Mouse (Mus musculus): ENCODE measurements around the gene Ttll11. TPM values are rescaled to one million over a fixed set of nuclear protein-coding genes. Genes with fewer than 3 reads are reported as not detected.

Ttll11 gene
- polyA plus RNA-seq, 1 experiment: not detected

GRCm38 (mm10) chr2:35849632-35850230 lies 130.0 kb downstream of the Ttll11 start:
- Histone ChIP-seq H3K4me1 (ENCODE audit: control insufficient read depth, insufficient read depth, low read length) (no peaks in the 10 kb centered on the region), H3K4me3 (ENCODE audit: insufficient read depth, low read length) (no peak overlapping the region), H3K27ac (ENCODE audit: insufficient read depth, low read depth, low read length) (no peak overlapping the region)
- TF ChIP-seq POLR2A (IDR thresholded peaks at IDR 0.05; ENCODE audit: borderline replicate concordance, low read depth, low read length): no peak

GRCm38 (mm10) chr2:35845611-35846504 lies 133.9 kb downstream of the Ttll11 start:
- Histone ChIP-seq H3K4me3 (ENCODE audit: insufficient read depth, low read length) (no peak overlapping the region), H3K4me1 (ENCODE audit: control insufficient read depth, insufficient read depth, low read length) (no peaks in the 10 kb centered on the region), H3K27ac (ENCODE audit: insufficient read depth, low read depth, low read length) (no peak overlapping the region)
- TF ChIP-seq POLR2A (IDR thresholded peaks at IDR 0.05; ENCODE audit: borderline replicate concordance, low read depth, low read length) (no peak), CTCF (IDR thresholded peaks at IDR 0.05; ENCODE audit: low read depth, low read length) (no peak)

DNA sequence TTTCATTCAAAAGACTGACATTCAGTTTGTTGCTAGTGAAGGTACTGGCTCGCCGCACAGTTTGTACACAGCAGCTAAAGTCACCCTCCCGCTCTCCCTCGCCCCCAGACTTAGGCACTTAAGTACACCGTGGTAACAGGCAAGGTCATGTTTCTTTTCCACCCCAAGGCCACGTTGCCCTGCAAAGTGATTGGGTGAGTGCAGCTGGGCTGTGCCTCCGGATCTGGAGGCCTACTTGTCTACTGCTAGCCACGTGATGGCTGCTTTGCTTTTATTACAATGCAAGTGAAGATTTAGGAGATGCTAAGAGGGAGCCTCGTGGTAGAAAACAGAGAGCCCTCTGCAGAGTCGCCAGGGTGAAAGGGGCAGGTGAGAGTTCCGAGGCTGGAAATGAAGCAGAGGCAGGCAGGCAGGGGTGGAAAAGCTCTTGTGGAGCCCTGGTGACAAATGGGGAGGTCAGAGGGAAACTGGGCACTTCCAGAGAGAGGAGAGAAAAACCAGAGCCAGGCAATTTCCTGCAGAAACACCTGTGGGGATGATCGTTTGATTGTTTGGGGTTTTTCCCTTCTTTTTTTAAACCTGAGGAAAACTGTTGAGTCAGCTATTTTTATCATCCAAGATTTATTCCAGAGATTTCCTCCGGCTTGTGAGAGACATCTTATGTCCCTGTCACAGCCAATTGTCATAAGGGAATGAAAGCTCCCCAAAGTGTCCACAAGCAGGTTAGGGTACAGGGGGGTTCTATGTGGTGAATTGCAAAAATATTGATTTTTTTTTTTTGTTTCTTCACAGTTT lies 135.6 kb downstream of the Ttll11 start:
- Histone ChIP-seq H3K4me1 (ENCODE audit: control insufficient read depth, insufficient read depth, low read length) (no peaks in the 10 kb centered on the region), H3K4me3 (ENCODE audit: insufficient read depth, low read length) (no peak overlapping the region), H3K27ac (ENCODE audit: insufficient read depth, low read depth, low read length) (no peak overlapping the region)
- TF ChIP-seq CTCF (IDR thresholded peaks at IDR 0.05; ENCODE audit: low read depth, low read length) (no peak), POLR2A (IDR thresholded peaks at IDR 0.05; ENCODE audit: borderline replicate concordance, low read depth, low read length) (no peak)

- no peak overlapping the region for H3K4me3 ChIP-seq (ENCODE audit: insufficient read depth, low read length)
- H3K4me1 ChIP-seq (ENCODE audit: control insufficient read depth, insufficient read depth, low read length): no peaks in the 10 kb centered on the region
- no peak overlapping the region for H3K27ac ChIP-seq (ENCODE audit: insufficient read depth, low read depth, low read length)
- TF ChIP-seq POLR2A (IDR thresholded peaks at IDR 0.05; ENCODE audit: borderline replicate concordance, low read depth, low read length) (no peak), CTCF (IDR thresholded peaks at IDR 0.05; ENCODE audit: low read depth, low read length) (no peak)
These were observed 136.8 kb downstream of the Ttll11 start for GRCm38 (mm10) chr2:35842780-35843474.

DNA sequence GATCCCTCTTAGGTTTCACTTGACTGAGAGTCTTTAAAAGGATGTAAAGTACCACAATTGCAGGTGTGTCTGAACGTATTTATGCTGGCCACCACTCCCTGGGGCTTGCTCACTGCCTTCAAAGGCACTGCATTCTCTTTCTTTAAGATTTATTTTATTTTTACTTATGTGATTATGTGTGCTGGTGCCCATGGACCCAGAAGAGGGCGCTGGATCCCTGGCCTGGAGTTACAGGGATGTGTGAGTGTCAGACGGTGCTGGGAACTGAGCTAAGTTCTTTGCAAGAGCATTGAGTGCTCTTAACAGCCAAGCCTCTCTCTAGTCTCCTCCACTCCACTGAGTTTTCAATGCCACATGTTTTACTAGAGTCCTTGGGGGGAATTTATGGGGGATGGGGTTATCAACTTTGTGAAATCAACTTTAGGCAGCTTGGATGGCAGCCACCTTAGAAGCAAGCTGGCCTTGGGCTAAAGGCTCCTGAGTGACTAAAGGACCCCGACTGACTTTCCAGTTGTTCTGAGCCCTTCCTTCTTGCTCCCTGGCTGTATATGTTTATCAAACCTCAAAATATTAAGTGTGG lies 137.8 kb downstream of the Ttll11 start:
- H3K4me3 ChIP-seq (ENCODE audit: insufficient read depth, low read length): no peak overlapping the region
- H3K4me1 ChIP-seq (ENCODE audit: control insufficient read depth, insufficient read depth, low read length): no peaks in the 10 kb centered on the region
- no peak overlapping the region for H3K27ac ChIP-seq (ENCODE audit: insufficient read depth, low read depth, low read length)
- no peak for TF ChIP-seq POLR2A (IDR thresholded peaks at IDR 0.05; ENCODE audit: borderline replicate concordance, low read depth, low read length)
- TF ChIP-seq CTCF (IDR thresholded peaks at IDR 0.05; ENCODE audit: low read depth, low read length): no peak

DNA sequence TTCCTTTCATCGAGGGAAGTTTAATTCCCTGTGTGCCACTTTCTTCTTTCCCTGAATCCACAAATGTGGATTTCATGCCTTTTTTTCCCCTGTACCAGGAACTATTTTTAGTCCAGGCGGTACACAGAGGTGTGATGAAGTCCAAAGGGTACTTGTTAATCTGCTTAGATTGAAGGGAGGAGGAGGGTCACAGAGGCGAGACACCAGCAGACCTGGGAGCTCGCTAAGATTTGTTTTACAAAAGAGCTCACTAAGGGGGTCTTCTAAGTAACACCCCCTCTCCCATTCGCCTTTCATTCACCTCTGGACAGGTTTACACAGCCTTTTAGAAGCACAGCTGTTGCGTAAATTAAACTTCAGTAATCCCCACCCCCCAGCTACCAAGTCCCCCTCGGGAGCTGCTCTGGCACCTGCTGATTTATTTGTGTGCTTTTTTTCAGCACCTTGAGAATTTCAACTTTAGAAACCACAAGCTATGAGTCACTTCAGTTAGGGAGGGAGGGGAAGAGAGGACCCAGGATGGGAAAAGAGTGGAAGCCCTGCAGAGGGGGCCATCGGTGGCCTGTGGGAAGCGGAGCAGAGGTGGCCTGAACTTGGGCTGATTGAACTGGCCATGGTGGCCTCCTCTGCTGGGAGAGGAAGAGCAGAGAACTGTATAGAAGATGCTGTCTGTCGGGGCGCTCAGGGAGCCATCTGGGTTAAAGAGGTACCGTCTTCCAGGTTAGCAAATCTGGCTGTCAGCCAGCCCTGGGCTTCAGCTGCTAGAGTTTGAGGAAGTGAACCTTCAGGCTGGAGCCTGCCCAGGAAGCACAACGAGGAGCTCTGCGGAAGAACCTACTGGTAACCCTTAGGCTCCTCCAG lies 138.5 kb downstream of the Ttll11 start:
- Histone ChIP-seq H3K27ac (ENCODE audit: insufficient read depth, low read depth, low read length) (no peak overlapping the region), H3K4me1 (ENCODE audit: control insufficient read depth, insufficient read depth, low read length) (no peaks in the 10 kb centered on the region), H3K4me3 (ENCODE audit: insufficient read depth, low read length) (no peak overlapping the region)
- TF ChIP-seq CTCF (IDR thresholded peaks at IDR 0.05; ENCODE audit: low read depth, low read length): no peak
- no peak for TF ChIP-seq POLR2A (IDR thresholded peaks at IDR 0.05; ENCODE audit: borderline replicate concordance, low read depth, low read length)

DNA sequence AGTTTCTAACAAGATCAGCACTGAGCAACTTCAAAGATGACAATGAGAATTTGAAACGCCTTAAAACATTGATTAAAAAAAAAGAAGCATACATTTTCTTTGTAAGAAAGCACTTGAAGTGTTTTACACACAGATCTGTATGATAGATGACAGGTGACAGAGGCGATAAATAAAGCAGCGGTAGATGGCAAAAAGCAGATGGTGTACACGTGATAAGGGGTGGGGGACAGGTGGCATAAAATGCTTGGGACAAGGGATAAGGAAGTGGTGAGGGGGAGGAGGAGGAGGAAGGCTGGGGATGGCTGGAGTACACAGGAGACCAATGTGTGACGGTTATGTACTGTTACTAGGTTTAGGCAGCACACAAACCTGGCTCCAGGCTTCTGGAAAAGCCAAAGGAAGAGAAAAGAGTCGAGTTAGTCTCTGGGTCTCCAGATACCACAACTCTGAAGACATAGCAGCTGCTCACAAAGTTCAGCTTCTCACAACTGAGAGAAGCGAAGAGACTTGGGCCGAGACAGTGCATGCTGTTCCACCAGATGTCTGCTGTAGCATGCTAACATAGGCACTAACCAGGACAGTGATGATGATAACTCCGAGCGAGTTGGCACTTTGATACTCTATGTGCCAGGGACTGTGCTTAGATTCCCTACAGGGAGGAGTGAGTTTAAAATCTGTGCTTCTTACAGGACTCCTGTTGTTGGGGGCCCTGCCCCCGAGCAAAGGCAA lies 140.8 kb downstream of the Ttll11 start:
- TF ChIP-seq CTCF (IDR thresholded peaks at IDR 0.05; ENCODE audit: low read depth, low read length): no peak
- TF ChIP-seq POLR2A (IDR thresholded peaks at IDR 0.05; ENCODE audit: borderline replicate concordance, low read depth, low read length): no peak
- no peak overlapping the region for H3K27ac ChIP-seq (ENCODE audit: insufficient read depth, low read depth, low read length)
- no peaks in the 10 kb centered on the region for H3K4me1 ChIP-seq (ENCODE audit: control insufficient read depth, insufficient read depth, low read length)
- H3K4me3 ChIP-seq (ENCODE audit: insufficient read depth, low read length): no peak overlapping the region

Data from bone marrow macrophage, adult 2 months (primary cell).